Mouse (Mus musculus) kidney, embryonic 16.5 days (tissue): ENCODE results near the gene Zfp839. TPM values are rescaled to one million over a fixed set of nuclear protein-coding genes. Genes with fewer than 3 reads are reported as not detected.

Source experiments
- ATAC-seq: fragments of 200-750 bp; cut with Nextera tagmentation; 2 replicates; pipeline ENCODE4 v1.8.0; 2017; ENCODE audit warnings: moderate TSS enrichment; ENCODE audit not compliant: low FRiP score, low TSS enrichment
- H3K27ac ChIP-seq: fragments of 300-500 bp; sonication (generic); 2 replicates; pipeline ENCODE4 v1.5.1; 2014; ENCODE audit warnings: low read length
- H3K27me3 ChIP-seq: fragments of 300-500 bp; sonication (generic); 2 replicates; pipeline ENCODE4 v1.6.1; 2014; ENCODE audit warnings: low read length, control low read depth, mixed read lengths; ENCODE audit not compliant: insufficient read depth
- H3K36me3 ChIP-seq: fragments of 300-500 bp; sonication (generic); 2 replicates; pipeline ENCODE4 v1.6.1; 2014; ENCODE audit warnings: low read length, control low read depth, mixed read lengths; ENCODE audit not compliant: insufficient read depth
- H3K4me1 ChIP-seq: fragments of 300-500 bp; sonication (generic); 2 replicates; pipeline ENCODE4 v1.6.1; 2014; ENCODE audit warnings: low read length, control low read depth, mixed read lengths; ENCODE audit not compliant: insufficient read depth
- H3K4me2 ChIP-seq: fragments of 300-500 bp; sonication (generic); replicated peaks from 2 replicates; pipeline ENCODE4 v1.6.1; 2014; ENCODE audit warnings: low read depth, low read length
- H3K4me3 ChIP-seq: fragments of 300-500 bp; sonication (generic); 2 replicates; pipeline ENCODE4 v1.5.1; 2014; ENCODE audit warnings: mild to moderate bottlenecking, low read length
- H3K9ac ChIP-seq: fragments of 300-500 bp; sonication (generic); replicated peaks from 2 replicates; pipeline ENCODE4 v1.6.1; 2014; ENCODE audit warnings: low read length
- H3K9me3 ChIP-seq: fragments of 300-500 bp; sonication (generic); 2 replicates; pipeline ENCODE4 v1.6.1; 2016; ENCODE audit warnings: low read length, control low read depth
- WGBS: fragments of 180-500 bp; shearing (Covaris S2); extraction: QIAGEN DNeasy Blood & Tissue Kit; methylation state at CpG from one replicate; pipeline ENCODE4 v1.1.7; 2014; 5-methylcytosine and 5-hydroxymethylcytosine counted together
- polyA plus RNA-seq: library from polyadenylated mRNA; unstranded; fragments of >200 nt; fragmentation: Nextera tagmentation; extraction: Ambion mirVana; gene quantifications from 2 replicates; pipeline ENCODE4 v1.2.1, GENCODE M21; 2015

Gene Zfp839
- polyA plus RNA-seq, 1 experiment from 2014 or later: 6.4 TPM

DNA sequence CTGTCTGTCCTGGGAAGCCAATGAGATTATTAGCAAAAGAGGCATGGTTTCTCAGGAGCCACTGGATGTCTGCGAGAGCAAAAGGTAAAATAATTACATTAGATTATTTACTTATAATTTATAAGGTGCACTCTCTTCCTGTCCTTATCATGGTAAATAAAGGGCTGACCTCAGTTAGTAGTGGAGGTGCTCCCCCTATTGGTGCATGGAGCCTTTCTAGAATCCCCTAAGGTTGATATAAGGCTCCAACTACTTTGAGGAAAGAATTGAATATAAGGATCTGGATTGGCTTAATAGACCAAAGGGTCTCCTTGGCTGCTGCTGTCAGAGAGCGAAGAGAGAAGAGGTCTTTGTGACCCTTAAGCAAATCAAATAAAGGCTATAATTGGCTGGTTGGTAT lies 53.5 kb downstream of the Zfp839 start:
- Histone ChIP-seq H3K4me3 (no peak overlapping the region), H3K9me3 (no peaks in the 10 kb centered on the region), H3K4me1 (no peaks in the 10 kb centered on the region), H3K4me2 (no peak overlapping the region), H3K9ac (no peak overlapping the region), H3K27me3 (no peaks in the 10 kb centered on the region), H3K36me3 (no peaks in the 10 kb centered on the region), H3K27ac (no peak overlapping the region)
- WGBS: 92% methylated on average over 2 of the region's 2 CpGs
- no peak for ATAC-seq

DNA sequence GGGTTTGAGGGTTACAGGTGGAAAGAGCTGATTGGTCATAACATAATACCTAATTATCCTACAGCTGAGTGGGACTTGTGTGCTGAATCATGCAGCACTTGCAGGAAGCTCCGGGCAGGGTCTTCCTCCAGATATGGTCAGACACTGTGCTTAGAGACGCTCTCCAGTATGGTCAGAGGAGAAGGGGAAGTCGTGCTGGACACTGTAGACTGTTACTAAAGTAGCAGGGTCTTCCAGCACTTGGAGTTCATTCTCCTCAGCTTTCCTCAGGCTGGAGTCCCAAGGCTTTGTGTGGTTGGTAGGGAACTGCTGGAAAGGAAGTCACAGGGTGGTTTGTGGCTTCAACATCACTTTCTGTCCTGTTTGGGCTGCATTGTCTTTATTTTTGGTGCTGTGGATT lies 57.8 kb downstream of the Zfp839 start:
- no peak overlapping the region for H3K4me3 ChIP-seq
- no peaks in the 10 kb centered on the region for H3K9me3 ChIP-seq
- H3K27ac ChIP-seq: no peak overlapping the region
- no peak overlapping the region for H3K4me2 ChIP-seq
- no peaks in the 10 kb centered on the region for H3K36me3 ChIP-seq
- no peak for ATAC-seq
- H3K4me1 ChIP-seq: no peaks in the 10 kb centered on the region
- H3K9ac ChIP-seq: no peak overlapping the region
- 58% methylated on average over 3 of the region's 3 CpGs for WGBS
- no peaks in the 10 kb centered on the region for H3K27me3 ChIP-seq

DNA sequence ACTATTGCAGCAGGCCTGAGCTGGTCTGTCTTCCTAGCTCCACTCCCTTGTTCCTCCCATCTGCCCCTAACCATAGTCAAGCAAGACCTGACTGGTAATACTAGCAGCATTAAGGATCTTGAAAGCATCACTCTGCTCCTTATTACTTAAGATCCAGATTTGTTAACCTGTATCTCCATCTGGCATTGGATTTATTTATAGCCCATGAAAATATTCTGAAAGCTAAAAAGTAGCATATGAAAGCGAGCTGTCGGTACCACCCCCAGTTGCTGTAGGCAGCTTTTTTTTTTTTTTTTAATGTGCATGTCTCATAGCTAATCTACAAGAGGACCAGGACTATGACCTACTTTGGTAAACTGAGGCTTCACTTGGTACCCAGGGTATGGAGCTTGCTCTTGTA lies 59.9 kb downstream of the Zfp839 start:
- Histone ChIP-seq H3K9me3 (no peaks in the 10 kb centered on the region), H3K4me2 (no peak overlapping the region), H3K9ac (no peak overlapping the region), H3K4me3 (no peak overlapping the region), H3K27ac (no peak overlapping the region), H3K4me1 (no peaks in the 10 kb centered on the region), H3K27me3 (no peaks in the 10 kb centered on the region), H3K36me3 (no peaks in the 10 kb centered on the region)
- 96% methylated on average over 2 of the region's 2 CpGs for WGBS
- no peak for ATAC-seq

DNA sequence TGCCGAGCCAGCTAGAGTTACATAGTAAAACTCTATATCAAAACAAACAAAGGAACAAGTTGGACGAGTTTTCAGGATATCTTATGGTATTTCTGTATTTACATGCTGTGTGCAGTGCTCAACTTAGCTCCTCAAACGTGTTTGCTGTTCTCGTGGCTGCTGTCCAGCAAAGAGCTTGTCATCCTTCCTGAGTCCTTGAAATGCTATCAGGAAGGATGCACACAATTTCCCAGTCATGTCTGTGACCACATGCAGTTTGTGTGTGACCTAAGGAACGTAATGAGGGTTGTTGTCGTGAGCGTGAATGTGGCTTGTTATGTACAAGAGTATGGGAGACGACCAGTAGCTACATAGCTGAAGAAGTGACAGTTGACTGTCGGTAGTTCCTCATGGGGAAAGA lies 65.7 kb downstream of the Zfp839 start:
- H3K4me3 ChIP-seq: no peak overlapping the region
- H3K4me2 ChIP-seq: no peak overlapping the region
- no peak overlapping the region for H3K9ac ChIP-seq
- no peaks in the 10 kb centered on the region for H3K4me1 ChIP-seq
- no peaks in the 10 kb centered on the region for H3K9me3 ChIP-seq
- 82% methylated on average over 9 of the region's 9 CpGs for WGBS
- no peaks in the 10 kb centered on the region for H3K27me3 ChIP-seq
- H3K36me3 ChIP-seq: peaks cover 20% of the 10 kb centered on the region; the same call in 1 of the 2 replicates
- H3K27ac ChIP-seq: no peak overlapping the region
- ATAC-seq: no peak

Other genes with a start within 250 kb of the Zfp839 start
- 49.7 and 53.9 TPM in 2 replicates for gene Dync1h1, start 248.8 kb upstream of the Zfp839 start, polyA plus RNA-seq
- gene 1700001K19Rik, start 167.6 kb upstream of the Zfp839 start, polyA plus RNA-seq: not detected in 2 replicates
- gene Hsp90aa1, start 147.5 kb upstream of the Zfp839 start, polyA plus RNA-seq: 843 and 919 TPM in 2 replicates
- gene Wdr20, start 112.3 kb upstream of the Zfp839 start, polyA plus RNA-seq: 24.8 and 26.5 TPM in 2 replicates
- gene Mok, start 9.3 kb upstream of the Zfp839 start, polyA plus RNA-seq: 7.2 and 8.2 TPM in 2 replicates
- 79.9 and 82.9 TPM in 2 replicates for gene Cinp, start 38.9 kb downstream of the Zfp839 start, polyA plus RNA-seq
- gene Tecpr2, start 39.0 kb downstream of the Zfp839 start, polyA plus RNA-seq: 3.6 and 4.5 TPM in 2 replicates
- gene Ankrd9, start 128.8 kb downstream of the Zfp839 start, polyA plus RNA-seq: 14.8 and 16.7 TPM in 2 replicates
- 9.7 and 9.8 TPM in 2 replicates for gene Rcor1, start 189.1 kb downstream of the Zfp839 start, polyA plus RNA-seq